Mouse (Mus musculus) heart, embryonic 16.5 days (tissue): ENCODE measurements at regions not wholly inside any gene's neighbourhood (a gene's known extent, or its start where the extent isn't known, plus 50 kb on each side); places are given as distances from the start of the nearest gene placed in this dataset.
A peak's percentile ranks its signal among the peaks of the same experiment; 100 is the strongest.

Source experiments
- ATAC-seq: fragments of 200-750 bp; cut with Nextera tagmentation; replicated peaks from 2 replicates; pipeline ENCODE4 v1.8.0; 2017; ENCODE audit warnings: moderate number of reproducible peaks; ENCODE audit not compliant: insufficient read depth, low FRiP score; ENCODE audit errors: extremely low read depth
- H3K27ac ChIP-seq: fragments of 300-500 bp; sonication (generic); 2 replicates; pipeline ENCODE4 v1.5.1; 2014; ENCODE audit warnings: mild to moderate bottlenecking, low read length, control low read depth, moderate library complexity
- H3K27me3 ChIP-seq: fragments of 300-500 bp; sonication (generic); 2 replicates; pipeline ENCODE4 v1.6.1; 2014; ENCODE audit warnings: low read length, mixed read lengths; ENCODE audit not compliant: control insufficient read depth, insufficient read depth
- H3K36me3 ChIP-seq: fragments of 300-500 bp; sonication (generic); 2 replicates; pipeline ENCODE4 v1.6.1; 2014; ENCODE audit not compliant: control insufficient read depth, insufficient read depth
- H3K4me1 ChIP-seq: fragments of 300-500 bp; sonication (generic); 2 replicates; pipeline ENCODE4 v1.6.1; 2014; ENCODE audit warnings: low read length, mixed read lengths; ENCODE audit not compliant: control insufficient read depth, insufficient read depth
- H3K4me2 ChIP-seq: fragments of 300-500 bp; sonication (generic); 2 replicates; pipeline ENCODE4 v1.6.1; 2014; ENCODE audit warnings: low read depth, mild to moderate bottlenecking, control low read depth, low read length
- H3K4me3 ChIP-seq: fragments of 300-500 bp; sonication (generic); 2 replicates; pipeline ENCODE4 v1.5.1; 2014; ENCODE audit warnings: mild to moderate bottlenecking, control low read depth, low read length
- H3K9ac ChIP-seq: fragments of 300-500 bp; sonication (generic); 2 replicates; pipeline ENCODE4 v1.6.1; 2014; ENCODE audit warnings: low read length, control low read depth
- H3K9me3 ChIP-seq: fragments of 300-500 bp; sonication (generic); replicated peaks from 2 replicates; pipeline ENCODE4 v1.6.1; 2016; ENCODE audit warnings: low read length; ENCODE audit not compliant: control insufficient read depth
- WGBS: fragments of 180-500 bp; shearing (Covaris S2); extraction: QIAGEN DNeasy Blood & Tissue Kit; methylation state at CpG from one replicate; pipeline ENCODE4 v1.1.7; 2014; 5-methylcytosine and 5-hydroxymethylcytosine counted together

DNA sequence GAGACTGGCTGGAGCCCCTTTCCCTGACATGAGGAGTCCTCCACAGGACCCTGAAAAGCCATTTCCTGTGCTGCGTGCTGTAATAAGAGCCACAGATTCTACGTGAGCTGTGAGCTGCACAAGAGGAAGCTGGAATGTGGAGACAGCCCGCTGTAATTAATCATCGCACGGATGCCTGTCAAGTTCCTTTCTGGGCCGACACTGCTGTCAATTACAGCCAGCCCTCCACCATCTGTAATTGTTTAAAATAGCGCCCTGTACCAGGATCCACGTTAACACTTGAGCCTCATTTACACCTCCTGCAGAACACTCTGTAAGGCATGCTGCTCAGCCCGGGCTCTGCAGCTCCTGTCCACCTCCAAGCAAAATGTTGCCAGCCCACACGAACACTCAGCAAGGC, 227.9 kb upstream of the Irx2 start:
- Histone ChIP-seq H3K27ac (peak overlapping the region; percentile 19; the same call in 1 of the 2 replicates), H3K4me3 (no peak overlapping the region), H3K4me1 (peaks cover 10% of the 10 kb centered on the region), H3K9ac (no peak overlapping the region), H3K36me3 (no peaks in the 10 kb centered on the region), H3K27me3 (peaks cover 6% of the 10 kb centered on the region; the same call in 1 of the 2 replicates), H3K4me2 (peak overlapping the region; percentile 37), H3K9me3 (no peaks in the 10 kb centered on the region)
- peak; percentile 52 for ATAC-seq
- WGBS = 6% methylated on average over 10 of the region's 10 CpGs

DNA sequence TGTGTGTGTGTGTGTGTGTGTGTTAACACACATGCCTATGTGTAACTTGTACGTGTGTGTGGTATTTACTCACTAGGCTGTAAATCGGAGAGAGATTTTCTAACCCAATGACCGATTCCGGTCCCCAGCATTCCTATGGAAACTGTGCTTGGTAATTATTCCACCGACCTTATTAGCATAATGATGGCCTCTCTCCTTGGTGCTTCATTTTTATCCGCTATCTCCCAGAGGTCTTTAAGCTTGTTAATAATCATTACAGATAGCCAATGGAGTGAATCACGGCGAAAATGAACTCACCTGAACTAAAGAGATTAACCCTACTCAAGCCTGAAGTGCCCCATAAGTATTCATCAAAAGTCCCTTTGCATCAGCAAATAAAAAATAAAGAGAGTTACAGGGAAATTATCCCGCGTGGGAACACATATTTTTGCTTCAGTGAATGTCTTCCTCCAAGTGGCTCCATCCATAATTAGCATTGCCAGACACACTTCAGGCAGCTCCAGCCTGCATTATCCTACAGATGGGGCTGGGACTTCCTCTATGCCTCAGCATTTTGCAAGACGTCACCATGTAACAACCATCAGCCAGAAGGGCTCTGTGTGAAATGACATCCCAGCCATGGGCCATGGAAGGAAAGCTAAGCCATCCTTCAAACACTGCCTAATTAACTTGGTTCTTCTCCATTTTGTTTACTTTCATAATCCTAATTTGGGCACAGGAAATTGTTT, 219.2 kb upstream of the Irx2 start:
- no peak for ATAC-seq
- H3K27ac ChIP-seq = no peak overlapping the region
- H3K4me3 ChIP-seq = no peak overlapping the region
- H3K27me3 ChIP-seq = peaks cover 6% of the 10 kb centered on the region; the same call in 1 of the 2 replicates
- H3K36me3 ChIP-seq = no peaks in the 10 kb centered on the region
- H3K9ac ChIP-seq = no peak overlapping the region
- no peaks in the 10 kb centered on the region for H3K4me1 ChIP-seq
- H3K9me3 ChIP-seq = no peaks in the 10 kb centered on the region
- WGBS = 82% methylated on average over 11 of the region's 11 CpGs
- H3K4me2 ChIP-seq = no peak overlapping the region

DNA sequence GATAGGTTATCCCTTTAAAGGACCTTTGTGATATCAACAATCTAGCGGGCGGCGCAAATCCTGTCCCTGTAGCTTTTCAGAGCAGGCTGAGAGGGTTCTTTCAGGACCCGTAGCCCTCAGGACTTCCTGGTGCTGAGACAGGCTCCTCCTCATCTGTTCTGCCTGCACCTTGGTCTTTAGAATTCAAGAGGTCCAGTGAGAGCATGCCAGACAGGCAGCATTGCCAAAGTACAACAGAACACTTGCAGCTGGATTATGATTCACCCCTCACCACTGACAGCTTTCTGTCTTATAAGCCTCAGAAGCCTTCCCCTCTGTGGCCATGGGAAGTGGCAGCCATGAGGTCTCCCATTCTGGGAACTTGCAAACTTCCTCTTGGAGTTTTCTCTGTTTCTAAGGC, 216.0 kb upstream of the Irx2 start:
- Histone ChIP-seq H3K36me3 (no peaks in the 10 kb centered on the region), H3K27me3 (peaks cover 4% of the 10 kb centered on the region), H3K4me3 (no peak overlapping the region), H3K4me2 (no peak overlapping the region), H3K4me1 (no peaks in the 10 kb centered on the region), H3K9me3 (no peaks in the 10 kb centered on the region), H3K27ac (no peak overlapping the region), H3K9ac (no peak overlapping the region)
- WGBS = 81% methylated on average over 4 of the region's 4 CpGs
- ATAC-seq = no peak

DNA sequence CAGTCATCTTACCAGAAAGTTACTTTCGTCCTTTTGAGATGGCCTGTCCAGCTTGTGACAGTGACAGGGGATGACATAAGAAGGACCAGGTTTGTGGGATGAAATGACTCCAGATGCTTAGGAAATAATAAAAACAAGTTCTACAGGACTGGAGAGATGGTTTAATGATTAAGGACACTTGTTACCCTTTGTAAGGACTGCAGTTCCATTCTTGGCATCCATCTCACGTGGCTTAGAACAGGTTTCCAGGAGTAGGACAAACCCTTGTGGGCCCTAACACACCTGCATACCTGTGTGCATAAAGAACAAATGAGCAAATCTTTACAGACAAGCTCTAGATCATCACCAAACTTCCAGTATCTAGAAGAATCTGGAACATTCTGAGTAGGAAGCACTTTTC, 211.6 kb upstream of the Irx2 start:
- Histone ChIP-seq H3K9me3 (no peaks in the 10 kb centered on the region), H3K4me1 (peaks cover 12% of the 10 kb centered on the region), H3K27me3 (peaks cover 4% of the 10 kb centered on the region), H3K4me3 (no peak overlapping the region), H3K9ac (no peak overlapping the region), H3K4me2 (no peak overlapping the region), H3K36me3 (no peaks in the 10 kb centered on the region), H3K27ac (no peak overlapping the region)
- 64% methylated on average over 2 of the region's 2 CpGs for WGBS
- no peak for ATAC-seq

DNA sequence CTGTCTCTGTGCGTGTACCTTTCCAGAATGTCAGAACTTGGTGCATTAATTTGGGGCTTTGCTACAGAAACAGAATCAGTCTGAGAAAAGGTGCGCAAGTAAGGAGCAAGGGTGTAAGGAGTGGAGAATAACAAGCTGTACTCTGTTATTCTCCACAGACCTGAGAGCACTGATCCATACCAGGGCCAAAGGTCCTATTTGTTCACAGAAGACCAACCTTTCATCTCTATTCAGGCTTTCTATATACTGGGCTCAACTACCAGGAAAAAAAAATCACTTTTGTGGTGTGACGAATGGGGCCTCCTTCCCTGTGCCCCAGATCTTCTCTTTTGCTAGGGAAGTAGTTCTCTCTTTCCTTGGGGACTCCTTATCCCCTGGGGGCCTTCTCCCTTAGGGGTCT, 210.8 kb upstream of the Irx2 start:
- no peaks in the 10 kb centered on the region for H3K36me3 ChIP-seq
- no peaks in the 10 kb centered on the region; the same call in 1 of the 2 replicates for H3K27me3 ChIP-seq
- H3K9ac ChIP-seq = no peak overlapping the region
- no peaks in the 10 kb centered on the region for H3K9me3 ChIP-seq
- no peak overlapping the region for H3K4me2 ChIP-seq
- H3K27ac ChIP-seq = no peak overlapping the region
- 91% methylated on average over 3 of the region's 3 CpGs for WGBS
- ATAC-seq = no peak
- H3K4me3 ChIP-seq = no peak overlapping the region
- peaks cover 12% of the 10 kb centered on the region for H3K4me1 ChIP-seq

DNA sequence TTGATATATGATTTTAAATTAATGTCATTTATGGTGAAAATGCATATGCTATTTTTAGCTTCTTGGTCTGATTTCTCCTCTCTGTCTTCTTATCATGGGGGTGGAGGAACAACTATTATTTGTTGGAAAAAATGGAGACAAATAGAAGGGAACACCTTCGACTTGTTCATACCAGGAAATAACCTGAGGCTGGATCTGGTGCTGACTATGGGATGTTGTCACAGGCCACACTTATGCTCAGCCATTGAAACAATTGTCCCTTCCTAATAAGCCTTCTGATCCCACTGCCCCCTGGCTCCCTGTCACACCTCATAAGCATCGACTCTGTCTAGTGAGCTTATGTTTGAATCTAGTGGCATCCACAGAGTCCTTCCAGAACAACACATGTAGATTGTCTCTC, 210.3 kb upstream of the Irx2 start:
- no peak for ATAC-seq
- Histone ChIP-seq H3K9ac (no peak overlapping the region), H3K4me2 (no peak overlapping the region), H3K4me3 (no peak overlapping the region), H3K27me3 (no peaks in the 10 kb centered on the region; the same call in 1 of the 2 replicates), H3K36me3 (no peaks in the 10 kb centered on the region), H3K9me3 (no peaks in the 10 kb centered on the region), H3K27ac (no peak overlapping the region), H3K4me1 (peaks cover 12% of the 10 kb centered on the region)
- 73% methylated on average over 2 of the region's 2 CpGs for WGBS

DNA sequence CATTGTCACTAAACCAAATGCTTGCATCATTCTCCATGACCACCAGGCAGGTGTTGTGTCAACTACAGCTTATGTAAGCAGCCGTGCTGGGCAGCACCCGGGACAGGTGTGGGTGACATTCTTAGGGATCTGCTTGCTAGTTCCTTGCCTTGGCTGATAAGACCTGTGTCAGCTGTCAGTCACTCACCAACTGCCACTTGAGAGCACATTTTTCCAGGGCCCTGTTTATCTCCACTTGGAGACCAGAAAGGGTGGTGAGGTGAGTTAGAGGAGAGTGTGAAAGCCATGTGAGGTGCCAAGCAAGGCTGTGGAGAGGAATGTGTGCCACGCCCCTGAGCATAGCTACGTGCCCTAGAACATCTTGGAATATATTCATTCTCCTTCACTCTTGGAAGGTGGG, 209.1 kb upstream of the Irx2 start:
- H3K27ac ChIP-seq = peak overlapping the region; percentile 69

DNA sequence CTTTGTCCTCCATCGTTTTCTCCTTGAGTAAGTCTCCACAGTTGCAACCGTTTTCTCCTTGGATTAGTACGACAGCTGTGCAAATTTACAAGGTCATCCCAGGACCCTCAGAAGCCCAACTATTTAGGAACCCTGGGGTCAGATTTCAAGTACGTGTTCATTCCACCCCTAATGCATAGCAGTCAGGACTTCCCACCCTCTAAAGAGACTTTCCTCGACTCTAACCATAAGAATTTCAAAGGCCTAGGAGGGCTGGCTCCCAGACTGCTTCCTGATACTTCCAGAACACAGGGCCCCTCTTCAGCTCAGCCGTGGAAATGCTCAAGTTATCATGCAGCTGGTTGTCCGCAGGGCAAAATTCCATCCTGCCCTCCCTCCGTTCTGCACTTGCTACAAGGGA, 202.7 kb upstream of the Irx2 start:
- Histone ChIP-seq H3K4me1 (no peaks in the 10 kb centered on the region), H3K36me3 (no peaks in the 10 kb centered on the region), H3K4me2 (no peak overlapping the region), H3K27me3 (no peaks in the 10 kb centered on the region), H3K4me3 (no peak overlapping the region), H3K9ac (no peak overlapping the region), H3K9me3 (no peaks in the 10 kb centered on the region), H3K27ac (no peak overlapping the region)
- 49% methylated on average over 8 of the region's 8 CpGs for WGBS
- no peak for ATAC-seq

More for the DNA sequence above, 209.1 kb upstream of the Irx2 start:
- Histone ChIP-seq H3K36me3 (no peaks in the 10 kb centered on the region), H3K9ac (no peak overlapping the region), H3K4me1 (peaks cover 12% of the 10 kb centered on the region), H3K27me3 (no peaks in the 10 kb centered on the region; the same call in 1 of the 2 replicates), H3K9me3 (no peaks in the 10 kb centered on the region), H3K4me2 (no peak overlapping the region; the same call in 1 of the 2 replicates), H3K4me3 (no peak overlapping the region)
- 35% methylated on average over 4 of the region's 4 CpGs for WGBS
- peak; percentile 90 for ATAC-seq

DNA sequence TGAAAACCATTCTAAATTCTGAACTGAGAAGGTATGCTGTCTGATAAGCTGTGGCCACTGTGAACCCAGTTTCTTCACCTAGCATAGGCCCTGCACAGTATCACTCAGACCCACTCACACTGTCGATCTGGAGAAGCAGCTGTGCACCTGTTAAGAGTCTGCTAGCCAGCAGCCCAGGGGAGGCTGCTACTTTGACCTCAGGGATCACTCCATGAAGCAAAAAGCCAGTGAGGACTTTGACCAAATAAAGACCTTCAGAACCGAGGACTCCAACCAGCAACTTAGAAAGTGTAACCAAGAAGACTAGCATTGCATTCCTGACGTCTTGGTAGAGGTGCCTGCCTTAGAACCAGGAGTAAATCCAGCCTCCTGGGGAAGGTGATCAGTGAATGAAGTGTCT, 183.3 kb upstream of the Irx2 start:
- Histone ChIP-seq H3K4me2 (no peak overlapping the region), H3K27ac (no peak overlapping the region), H3K27me3 (no peaks in the 10 kb centered on the region), H3K36me3 (no peaks in the 10 kb centered on the region), H3K4me3 (no peak overlapping the region), H3K9me3 (no peaks in the 10 kb centered on the region), H3K9ac (no peak overlapping the region), H3K4me1 (no peaks in the 10 kb centered on the region)
- WGBS = 57% methylated on average over 3 of the region's 3 CpGs
- ATAC-seq = no peak
